Mouse (Mus musculus) spleen, adult 2 months (tissue): ENCODE results near the gene Foxc2. TPM values are rescaled to one million over a fixed set of nuclear protein-coding genes. Genes with fewer than 3 reads are reported as not detected.

Experiments
- DNase-seq, 2 experiments: peaks; one replicate each; pipeline versions ENCODE4 v3.0.0 to v3.0.0-alpha.2; 2012 to 2021; ENCODE audit warnings: low spot score in 2 of 2, low read depth in 1 of 2
- H3K27ac ChIP-seq: fragments of 200-500 bp; 2 replicates; pipeline ENCODE4 v1.5.1; 2012; ENCODE audit warnings: low read length, inconsistent platforms; ENCODE audit not compliant: insufficient read depth
- H3K27me3 ChIP-seq: fragments of 200-500 bp; 2 replicates; pipeline ENCODE4 v1.6.1; 2012; ENCODE audit warnings: mild to moderate bottlenecking, moderate library complexity, low read length, inconsistent platforms; ENCODE audit not compliant: control insufficient read depth, insufficient read depth
- H3K36me3 ChIP-seq: fragments of 200-500 bp; 2 replicates; pipeline ENCODE4 v1.6.1; 2012; ENCODE audit warnings: mild to moderate bottlenecking, low read length, inconsistent platforms; ENCODE audit not compliant: control insufficient read depth, insufficient read depth
- H3K4me1 ChIP-seq: fragments of 200-500 bp; 2 replicates; pipeline ENCODE4 v1.6.1; 2011; ENCODE audit warnings: inconsistent platforms; ENCODE audit not compliant: control insufficient read depth, insufficient read depth, insufficient read length
- H3K4me3 ChIP-seq: fragments of 200-500 bp; 2 replicates; pipeline ENCODE4 v1.5.1; 2011; ENCODE audit warnings: mild to moderate bottlenecking, inconsistent platforms; ENCODE audit not compliant: insufficient read depth, insufficient read length; ENCODE audit errors: extremely low read depth
- CTCF ChIP-seq: fragments of 200-500 bp; IDR thresholded peaks from 2 replicates; pipeline ENCODE4 v1.5.1; 2011; ENCODE audit warnings: mild to moderate bottlenecking, inconsistent platforms; ENCODE audit not compliant: insufficient read depth, insufficient read length, insufficient replicate concordance; ENCODE audit errors: extremely low read depth
- POLR2A ChIP-seq: fragments of 200-500 bp; IDR thresholded peaks from 2 replicates; pipeline ENCODE4 v1.6.1; 2011; ENCODE audit warnings: low read depth, low read length, inconsistent platforms
- WGBS: fragments of 180-500 bp; shearing (Covaris S2); methylation state at CpG from one replicate; pipeline ENCODE4 v1.1.7; 2018; 5-methylcytosine and 5-hydroxymethylcytosine counted together
- polyA plus RNA-seq: library from polyadenylated mRNA; depleted of rRNA; stranded (reverse); fragments of >200 nt; gene quantifications from 2 replicates; pipeline ENCODE4 v1.2.3, GENCODE M21; 2012; rRNA removed

The Foxc2 gene
- polyA plus RNA-seq, 1 experiment, result 0.12 TPM

GRCm38 (mm10) chr8:121164017-121164469, 48.1 kb downstream of the Foxc2 start:
- no peak for DNase-seq
- H3K27ac ChIP-seq, result no peak overlapping the region
- WGBS, result 46% methylated on average over 8 of the region's 8 CpGs
- no peaks in the 10 kb centered on the region for H3K4me1 ChIP-seq
- no peaks in the 10 kb centered on the region; the same call in 1 of the 2 replicates for H3K27me3 ChIP-seq
- TF ChIP-seq POLR2A, result no peak
- no peak for TF ChIP-seq CTCF
- H3K36me3 ChIP-seq, result no peaks in the 10 kb centered on the region
- H3K4me3 ChIP-seq, result no peak overlapping the region

DNA sequence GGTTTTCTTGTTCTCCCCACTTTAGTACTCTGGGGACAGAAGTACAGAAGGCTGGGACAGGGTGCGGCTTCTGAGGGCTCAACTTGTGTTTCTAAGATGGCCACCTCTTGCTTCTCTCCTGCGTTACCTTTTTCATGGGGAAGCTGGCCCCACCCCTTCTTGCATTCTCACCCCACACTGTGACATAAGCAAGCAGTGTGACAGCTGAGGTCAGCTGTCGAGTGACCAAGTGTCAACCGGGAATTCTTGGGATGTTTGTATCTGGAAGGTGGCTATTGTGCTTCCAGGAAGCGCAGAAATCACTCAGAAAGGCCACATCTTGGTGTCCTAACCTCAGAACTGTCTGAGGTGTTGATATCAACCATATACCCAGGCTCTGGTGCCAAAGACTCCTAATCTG, 52.1 kb downstream of the Foxc2 start:
- 84% methylated on average over 5 of the region's 5 CpGs for WGBS
- Histone ChIP-seq H3K27me3 (no peaks in the 10 kb centered on the region; the same call in 1 of the 2 replicates), H3K4me1 (no peaks in the 10 kb centered on the region), H3K4me3 (no peak overlapping the region), H3K27ac (no peak overlapping the region), H3K36me3 (no peaks in the 10 kb centered on the region)
- no peak for DNase-seq
- TF ChIP-seq CTCF, result no peak
- TF ChIP-seq POLR2A, result no peak

Other genes with a start within 250 kb of the Foxc2 start
- gene Foxf1, start 31.8 kb upstream of the Foxc2 start, polyA plus RNA-seq, result 1.8 and 3.7 TPM in 2 replicates
- 33.6 and 39.9 TPM in 2 replicates for gene Mthfsd, start 7.8 kb upstream of the Foxc2 start, polyA plus RNA-seq
- not detected in 2 replicates for gene Foxl1, start 11.8 kb downstream of the Foxc2 start, polyA plus RNA-seq